Mouse (Mus musculus) bone marrow macrophage, adult 2 months (primary cell): ENCODE data around the gene Hoxd8.

Source experiments
- CTCF ChIP-seq: IDR thresholded peaks from 2 replicates; pipeline ENCODE4 v1.5.1; 2012; ENCODE audit warnings: low read depth, mild to moderate bottlenecking, low read length, moderate library complexity
- POLR2A ChIP-seq: IDR thresholded peaks from 2 replicates; pipeline ENCODE4 v1.6.1; 2012; ENCODE audit warnings: mild to moderate bottlenecking, low read depth, low read length, borderline replicate concordance

GRCm38 (mm10) chr2:74740311-74741091 lies 36.1 kb downstream of the Hoxd8 start:
- TF ChIP-seq CTCF (no peak), POLR2A (no peak)
